Mouse (Mus musculus): ENCODE data around the gene Epb42.

DNA sequence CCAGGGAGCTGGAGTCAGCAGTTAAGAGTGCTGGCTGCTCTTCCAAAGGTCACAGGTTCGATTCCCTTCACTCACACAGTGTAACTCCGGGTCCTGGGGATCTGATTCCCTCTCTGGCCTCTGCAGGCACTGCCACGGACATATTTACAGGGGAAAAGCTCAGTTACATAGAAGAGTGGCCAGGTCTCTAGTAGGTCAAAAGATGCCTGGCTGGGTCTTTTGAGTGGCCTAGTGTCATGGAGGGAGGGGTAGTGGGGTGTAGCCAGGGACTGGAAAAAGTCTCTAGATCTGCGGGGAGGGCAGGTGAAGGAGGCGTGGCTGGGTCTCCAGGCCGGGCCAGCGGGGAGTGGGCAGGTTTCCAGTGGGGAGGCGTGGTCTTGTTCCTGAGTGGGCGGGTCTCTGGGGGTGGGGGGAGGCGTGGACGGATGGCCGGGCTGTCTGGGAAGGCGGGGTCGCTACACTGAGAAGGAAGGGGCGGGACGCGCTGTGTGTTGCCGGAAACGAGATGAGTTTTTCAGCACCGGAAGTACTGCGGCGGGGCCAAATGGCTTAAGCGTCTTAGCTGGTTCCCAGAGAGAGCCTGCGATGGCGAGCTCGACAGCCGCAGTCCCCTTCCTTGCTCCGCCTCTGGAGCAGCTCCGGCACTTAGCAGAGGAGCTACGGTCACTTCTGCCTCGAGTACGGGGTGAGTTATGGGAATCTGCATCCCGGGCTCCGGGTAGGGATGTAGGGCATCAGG, 28.8 kb downstream of the Epb42 start, which contains the start of gene Ccndbp1:
- TF ChIP-seq CTCF (IDR thresholded peaks at IDR 0.05; ENCODE audit: low read depth) (no peak), EP300 (IDR thresholded peaks at IDR 0.05; ENCODE audit: low read depth) (no peak)

All from heart, postnatal 0 days (tissue).